Mouse (Mus musculus): Measurements from ENCODE around the gene Lipn. TPM values are rescaled to one million over a fixed set of nuclear protein-coding genes. Genes with fewer than 3 reads are reported as not detected.

Gene Lipn
- total RNA-seq, 2 experiments from 2014 or later = not detected

- no peak overlapping the region for H3K27ac ChIP-seq
- no peak for TF ChIP-seq CTCF (IDR thresholded peaks at IDR 0.05)
- intact Hi-C loops (cut with DNase I) = no loop called here
- no peak overlapping the region for H3K4me3 ChIP-seq
- no peak for DNase-seq
These were observed 28.2 kb downstream of the Lipn start for GRCm38 (mm10) chr19:34095381-34095780.

DNA sequence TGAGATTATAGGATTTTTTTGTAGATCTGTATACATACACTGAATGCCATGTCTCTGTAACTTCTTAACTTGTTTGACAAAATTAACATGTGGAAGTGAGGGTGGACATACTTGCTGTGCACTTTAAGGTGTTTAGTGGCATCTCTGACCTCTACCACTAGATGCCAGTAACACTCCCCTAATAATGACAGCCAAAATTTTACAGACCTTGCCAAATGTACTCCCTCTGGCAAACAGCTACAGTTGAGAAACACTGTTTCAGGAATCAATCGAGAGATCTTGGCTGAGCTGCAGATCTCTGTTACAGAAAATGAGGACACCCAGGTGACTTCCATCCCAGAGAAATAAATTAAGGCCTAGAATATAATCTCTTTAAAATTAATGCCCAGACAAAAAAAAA lies 29.1 kb downstream of the Lipn start:
- no peak for TF ChIP-seq CTCF (IDR thresholded peaks at IDR 0.05)
- DNase-seq = no peak
- intact Hi-C loops (cut with DNase I) = no loop called here
- no peak overlapping the region for H3K27ac ChIP-seq
- H3K4me3 ChIP-seq = no peak overlapping the region

DNA sequence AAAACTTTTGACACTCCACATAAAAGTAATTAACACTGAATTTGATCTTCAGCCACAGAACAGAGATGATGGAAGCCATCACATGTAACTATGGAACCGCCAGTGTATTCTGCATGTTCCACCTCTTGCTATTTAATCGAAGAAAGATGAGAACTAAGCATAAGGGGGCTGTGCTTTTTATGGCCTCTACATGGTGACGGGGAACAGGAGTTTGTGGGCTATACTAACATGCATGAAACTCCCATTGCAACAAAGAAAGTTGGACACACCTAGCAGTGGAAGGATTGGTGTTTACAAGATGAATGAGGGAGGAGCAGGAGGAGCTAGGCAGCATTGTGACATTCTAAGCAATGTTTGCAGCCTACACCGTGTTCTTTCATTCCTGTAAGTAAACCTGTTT lies 33.5 kb downstream of the Lipn start, which contains the start of gene Lipm:
Lipm (plus strand) TSS at position 301 of the 400 bp plus-strand sequence.
- no peak within 1 kb of the TSS for H3K4me3 ChIP-seq

GRCm38 (mm10) chr19:34101888-34102287 lies 34.7 kb downstream of the Lipn start:
- Histone ChIP-seq H3K4me3 (no peak overlapping the region), H3K27ac (no peak overlapping the region)
- intact Hi-C loops (cut with DNase I) = no loop called here
- DNase-seq = no peak
- no peak for TF ChIP-seq CTCF (IDR thresholded peaks at IDR 0.05)

More for the DNA sequence above, 33.5 kb downstream of the Lipn start, which contains the start of gene Lipm:
- intact Hi-C loops (cut with DNase I) = no loop called here
- no peak within 1 kb of the TSS for H3K27ac ChIP-seq
- TF ChIP-seq CTCF (IDR thresholded peaks at IDR 0.05) = no peak
- DNase-seq = no peak

DNA sequence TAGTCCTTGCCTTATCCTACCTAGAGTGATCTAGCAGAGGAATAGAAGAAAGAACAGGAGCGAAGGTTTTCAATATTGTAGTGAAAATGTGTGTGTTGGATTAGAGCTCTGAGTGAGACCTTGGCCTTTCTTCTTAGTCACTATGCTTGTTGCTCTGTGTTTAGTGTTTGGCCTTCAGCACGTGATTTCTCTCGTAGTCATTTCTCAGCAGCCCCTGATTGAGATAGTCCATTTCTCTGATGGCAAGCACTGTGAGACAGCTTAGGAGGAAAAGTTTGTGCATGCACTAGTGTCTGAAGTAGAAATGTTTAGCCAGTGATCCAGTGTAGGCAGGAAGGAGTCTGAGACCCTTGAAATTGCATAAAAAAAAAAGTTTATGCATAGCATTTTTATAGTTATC lies 37.7 kb downstream of the Lipn start:
- intact Hi-C loops (cut with DNase I) = no loop called here
- H3K27ac ChIP-seq = no peak overlapping the region
- DNase-seq = no peak
- TF ChIP-seq CTCF (IDR thresholded peaks at IDR 0.05) = no peak
- H3K4me3 ChIP-seq = no peak overlapping the region

- TF ChIP-seq CTCF (IDR thresholded peaks at IDR 0.05) = no peak
- DNase-seq = no peak
- intact Hi-C loops (cut with DNase I) = no loop called here
- H3K4me3 ChIP-seq = no peak overlapping the region
- no peak overlapping the region for H3K27ac ChIP-seq
These were observed 51.9 kb downstream of the Lipn start for GRCm38 (mm10) chr19:34119102-34119501.

GRCm38 (mm10) chr19:34119653-34120052 lies 52.5 kb downstream of the Lipn start:
- intact Hi-C loops (cut with DNase I) = no loop called here
- H3K4me3 ChIP-seq = no peak overlapping the region
- DNase-seq = no peak
- TF ChIP-seq CTCF (IDR thresholded peaks at IDR 0.05) = no peak
- no peak overlapping the region for H3K27ac ChIP-seq

GRCm38 (mm10) chr19:34120107-34120731 lies 53.1 kb downstream of the Lipn start:
- H3K27ac ChIP-seq = no peak overlapping the region
- TF ChIP-seq CTCF (IDR thresholded peaks at IDR 0.05) = no peak
- intact Hi-C loops (cut with DNase I) = no loop called here
- no peak overlapping the region for H3K4me3 ChIP-seq
- DNase-seq = no peak

Small RNAs within 50 kb of the gene (microRNA-seq; reads per million reads assigned to microRNA genes)
- not detected for gene Gm23334

Other genes starting within 250 kb of the Lipn start
- gene Lipf, start 106.2 kb upstream of the Lipn start, total RNA-seq (2021) = not detected
- gene Lipk, start 59.1 kb upstream of the Lipn start, total RNA-seq (2021) = not detected
- not detected for gene Lipm, start 33.6 kb downstream of the Lipn start, total RNA-seq (2021)
- not detected for gene Ankrd22, start 98.7 kb downstream of the Lipn start, total RNA-seq (2021)
- gene Stambpl1, start 124.9 kb downstream of the Lipn start, total RNA-seq (2021) = under 1 TPM; 0.59 to 0.84 TPM
- 10 to 100 TPM; 52.8 to 61.6 TPM for gene Acta2, start 188.2 kb downstream of the Lipn start, total RNA-seq (2021)
- gene Fas, start 223.3 kb downstream of the Lipn start, total RNA-seq (2021) = 1 to 10 TPM; 4.0 to 5.8 TPM

All from gastrocnemius, adult 2 months (tissue).